8 mouse cellular contexts compared by ENCODE assay signal in genomic region chr2:118700179-118701062, GRCm38 (mm10). TPM values are rescaled to one million over a fixed set of nuclear protein-coding genes. Genes with fewer than 3 reads are reported as not detected.
A peak's percentile ranks its signal among the peaks of the same experiment; 100 is the strongest.
DNase-seq lines count a peak whose midpoint lies in the region; ATAC-seq and TF ChIP-seq lines count a peak whose summit lies in the region.

No protein-coding gene starts in this region.

- peak overlapping the region; percentile 52 for H3K4me2 ChIP-seq in forebrain, embryonic 13.5 days
- H3K4me2 ChIP-seq in lung, embryonic 16.5 days (ENCODE audit: low read depth, low read length) = peak overlapping the region; percentile 37

- peak; percentile 70 for DNase-seq in ES-E14 (ENCODE audit: low read depth, low spot score)
- peak; percentile 61 for DNase-seq in c-Kit-positive CD71-positive TER-119-negative erythroid progenitor cells, embryonic 14.5 days (ENCODE audit: low read depth)
- peak; percentile 90 to 94 for DNase-seq in heart, postnatal 14 days
- peak; percentile 80 to 94 for DNase-seq in kidney, postnatal 36 days
- peak; percentile 82 for DNase-seq in thymus, adult 2 months

- H3K4me1 ChIP-seq in ES-E14 (ENCODE audit: control insufficient read depth in 2 of 2, insufficient read depth in 2 of 2, low read length in 2 of 2, poor library complexity in 1 of 2) = peaks cover 2 to 11% of the 10 kb centered on the region in 2 experiments; a peak in 2 of 4 replicates
- H3K4me1 ChIP-seq in forebrain, embryonic 13.5 days = peaks cover 35% of the 10 kb centered on the region
- H3K4me1 ChIP-seq in lung, embryonic 16.5 days (replicated peaks; ENCODE audit: control insufficient read depth, insufficient read depth, low read length) = peaks cover 44% of the 10 kb centered on the region
- H3K4me1 ChIP-seq in olfactory bulb, adult 2 months (ENCODE audit: control insufficient read depth, insufficient read depth, low read length) = peaks cover 57% of the 10 kb centered on the region
- peaks cover 52% of the 10 kb centered on the region for H3K4me1 ChIP-seq in thymus, adult 2 months (replicated peaks; ENCODE audit: control insufficient read depth, insufficient read depth, low read length)

- no peaks in the 10 kb centered on the region for H3K9me3 ChIP-seq in ES-E14 (ENCODE audit: control insufficient read depth, insufficient read depth, low read depth, low read length)
- H3K9me3 ChIP-seq in forebrain, embryonic 13.5 days (replicated peaks) = no peaks in the 10 kb centered on the region
- H3K9me3 ChIP-seq in lung, embryonic 16.5 days (ENCODE audit: control insufficient read depth, low read length) = no peaks in the 10 kb centered on the region

- H3K36me3 ChIP-seq in ES-E14 (ENCODE audit: control insufficient read depth, insufficient read depth, low read length, poor library complexity, severe bottlenecking) = no peaks in the 10 kb centered on the region
- no peaks in the 10 kb centered on the region for H3K36me3 ChIP-seq in forebrain, embryonic 13.5 days (ENCODE audit: poor library complexity, severe bottlenecking)
- no peaks in the 10 kb centered on the region for H3K36me3 ChIP-seq in lung, embryonic 16.5 days (ENCODE audit: control insufficient read depth, insufficient read depth, low read length)
- H3K36me3 ChIP-seq in thymus, adult 2 months (ENCODE audit: control insufficient read depth, insufficient read depth, low read length) = no peaks in the 10 kb centered on the region

- in situ Hi-C loops in ES-E14 (cut with MboI; ENCODE audit: low sequenced_read_pairs in 2 of 2, unreplicated experiment in 2 of 2) = loop anchor here in 1 of 2 experiments (5.0 kb wide), 1 partner anchor 192 kb away; no protein-coding TSS in a partner anchor

- no peak for TF ChIP-seq POLR2A in olfactory bulb, adult 2 months (IDR thresholded peaks at IDR 0.05; ENCODE audit: insufficient read depth, low read depth, low read length)
- no peak for TF ChIP-seq POLR2A in thymus, adult 2 months (IDR thresholded peaks at IDR 0.05; ENCODE audit: control insufficient read depth, extremely low read depth, insufficient read depth, low read length, poor library complexity)

- no peak for ATAC-seq in forebrain, embryonic 13.5 days
- ATAC-seq in lung, embryonic 16.5 days (ENCODE audit: low read depth) = peak; percentile 53

- TF ChIP-seq CTCF in olfactory bulb, adult 2 months (IDR thresholded peaks at IDR 0.05; ENCODE audit: insufficient read depth, low read depth, low read length) = peak; percentile 93
- peak; percentile 88 for TF ChIP-seq CTCF in thymus, adult 2 months (IDR thresholded peaks at IDR 0.05; ENCODE audit: borderline replicate concordance, control insufficient read depth, extremely low read depth, insufficient read depth, low read length, poor library complexity)

- WGBS in forebrain, embryonic 13.5 days = under 1% methylated on average over 32 of the region's 32 CpGs
- WGBS in lung, embryonic 16.5 days = 4% methylated on average over 32 of the region's 32 CpGs
- 5% methylated on average over 32 of the region's 32 CpGs for WGBS in olfactory bulb, adult 2 months
- WGBS in thymus, adult 2 months = 7% methylated on average over 32 of the region's 32 CpGs

- H3K27ac ChIP-seq in ES-E14 (ENCODE audit: insufficient read depth, low read depth, low read length, poor library complexity, severe bottlenecking) = no peak overlapping the region
- no peak overlapping the region for H3K27ac ChIP-seq in forebrain, embryonic 13.5 days
- no peak overlapping the region for H3K27ac ChIP-seq in lung, embryonic 16.5 days (ENCODE audit: low read length)
- no peak overlapping the region for H3K27ac ChIP-seq in olfactory bulb, adult 2 months (ENCODE audit: insufficient read depth, low read depth, low read length)
- no peak overlapping the region for H3K27ac ChIP-seq in thymus, adult 2 months (ENCODE audit: control insufficient read depth, insufficient read depth, low read length)

- H3K4me3 ChIP-seq in ES-E14 (ENCODE audit: insufficient read depth in 1 of 2, low read depth in 1 of 2, low read length in 2 of 2, poor library complexity in 1 of 2, severe bottlenecking in 1 of 2) = no peak overlapping the region
- peak overlapping the region; percentile 21 for H3K4me3 ChIP-seq in forebrain, embryonic 13.5 days
- peak overlapping the region; percentile 15 for H3K4me3 ChIP-seq in lung, embryonic 16.5 days (ENCODE audit: low read length)
- H3K4me3 ChIP-seq in olfactory bulb, adult 2 months (ENCODE audit: insufficient read depth, low read depth, low read length) = peak overlapping the region; percentile 29
- peak overlapping the region; percentile 25; the same call in 1 of the 2 replicates for H3K4me3 ChIP-seq in thymus, adult 2 months (ENCODE audit: control insufficient read depth, insufficient read depth, low read length)

- no peak overlapping the region for H3K9ac ChIP-seq in ES-E14 (ENCODE audit: insufficient read depth, low read depth, low read length, poor library complexity, severe bottlenecking)
- no peak overlapping the region for H3K9ac ChIP-seq in forebrain, embryonic 13.5 days
- H3K9ac ChIP-seq in lung, embryonic 16.5 days (ENCODE audit: low read length) = no peak overlapping the region

- H3K27me3 ChIP-seq in forebrain, embryonic 13.5 days = peaks cover 91% of the 10 kb centered on the region
- H3K27me3 ChIP-seq in lung, embryonic 16.5 days (ENCODE audit: control insufficient read depth, insufficient read depth, low read depth, low read length) = peaks cover 62% of the 10 kb centered on the region
- peaks cover 32% of the 10 kb centered on the region for H3K27me3 ChIP-seq in thymus, adult 2 months (ENCODE audit: control insufficient read depth, insufficient read depth, low read length)

- intact Hi-C loops in heart, postnatal 14 days (cut with DNase I) = loop anchor here (1.0 to 5.0 kb wide), 2 partner anchors 42 to 183 kb away; no protein-coding TSS in a partner anchor

TF ChIP-seq in ES-E14, 5 proteins besides CTCF, POLR2A, EP300 and RAD21:
- peak; percentile 40; the same call in 1 of the 2 replicates for TF ChIP-seq ZC3H11A (IDR thresholded peaks at IDR 0.05; ENCODE audit: borderline replicate concordance, low read depth, low read length)
- TF ChIP-seq HCFC1 (IDR thresholded peaks at IDR 0.05; ENCODE audit: borderline replicate concordance, insufficient read depth, low read length) = no peak

RNA-seq across cellular contexts. Expression of gene Ankrd63, which starts 3.3 kb away (rescaled TPM):
- total RNA-seq in ES-E14 (2012; rRNA removed) = 0.05 TPM in 1 of 2 replicates, not detected in the other
- polyA plus RNA-seq in forebrain, embryonic 13.5 days (2015; fragmentation: Nextera tagmentation; extraction: Ambion mirVana) = 0.06 and 0.17 TPM in 2 replicates
- 1 to 10 TPM; 1.7 to 2.8 TPM for total RNA-seq in heart, postnatal 14 days (2021)
- 0.06 and 0.11 TPM in 2 replicates for polyA plus RNA-seq in lung, embryonic 16.5 days (2015; fragmentation: Nextera tagmentation; extraction: Ambion mirVana)
- not detected in 2 replicates for polyA plus RNA-seq in olfactory bulb, adult 2 months (2012; ENCODE audit: insufficient read depth, insufficient read length, low replicate concordance, missing spikeins)
- polyA plus RNA-seq in thymus, adult 2 months (2012; rRNA removed) = 0.20 and 0.27 TPM in 2 replicates

RNA-seq across cellular contexts. Expression of gene Plcb2, which starts 27.8 kb away (rescaled TPM):
- 0.09 TPM in 1 of 2 replicates, not detected in the other for total RNA-seq in ES-E14 (2012; rRNA removed)
- polyA plus RNA-seq in forebrain, embryonic 13.5 days (2015; fragmentation: Nextera tagmentation; extraction: Ambion mirVana) = 0.17 and 0.43 TPM in 2 replicates
- 1 to 10 TPM; 2.4 to 2.7 TPM for total RNA-seq in heart, postnatal 14 days (2021)
- 1.6 and 1.8 TPM in 2 replicates for polyA plus RNA-seq in lung, embryonic 16.5 days (2015; fragmentation: Nextera tagmentation; extraction: Ambion mirVana)
- polyA plus RNA-seq in olfactory bulb, adult 2 months (2012; ENCODE audit: insufficient read depth, insufficient read length, low replicate concordance, missing spikeins) = not detected in 2 replicates
- polyA plus RNA-seq in thymus, adult 2 months (2012; rRNA removed) = 79.9 and 94.4 TPM in 2 replicates

RNA-seq across cellular contexts. Expression of gene Pak6, which starts 37.3 kb away (rescaled TPM):
- total RNA-seq in ES-E14 (2012; rRNA removed) = 0.85 and 3.1 TPM in 2 replicates
- polyA plus RNA-seq in forebrain, embryonic 13.5 days (2015; fragmentation: Nextera tagmentation; extraction: Ambion mirVana) = 9.0 and 12.6 TPM in 2 replicates
- 10 to 100 TPM in 1 of 2 experiments, 1 to 10 TPM in 1; 7.8 to 10.9 TPM for total RNA-seq in heart, postnatal 14 days (2021)
- polyA plus RNA-seq in lung, embryonic 16.5 days (2015; fragmentation: Nextera tagmentation; extraction: Ambion mirVana) = 2.2 and 3.9 TPM in 2 replicates
- not detected in 2 replicates for polyA plus RNA-seq in olfactory bulb, adult 2 months (2012; ENCODE audit: insufficient read depth, insufficient read length, low replicate concordance, missing spikeins)
- 4.3 and 4.7 TPM in 2 replicates for polyA plus RNA-seq in thymus, adult 2 months (2012; rRNA removed)

RNA-seq across cellular contexts. Expression of gene Inafm2, which starts 45.1 kb away (rescaled TPM):
- 2.2 and 2.7 TPM in 2 replicates for total RNA-seq in ES-E14 (2012; rRNA removed)
- 26.3 and 27.0 TPM in 2 replicates for polyA plus RNA-seq in forebrain, embryonic 13.5 days (2015; fragmentation: Nextera tagmentation; extraction: Ambion mirVana)
- total RNA-seq in heart, postnatal 14 days (2021) = 10 to 100 TPM; 36.2 to 38.6 TPM
- polyA plus RNA-seq in lung, embryonic 16.5 days (2015; fragmentation: Nextera tagmentation; extraction: Ambion mirVana) = 18.7 and 20.5 TPM in 2 replicates
- polyA plus RNA-seq in olfactory bulb, adult 2 months (2012; ENCODE audit: insufficient read depth, insufficient read length, low replicate concordance, missing spikeins) = not detected in 2 replicates
- 18.9 and 25.7 TPM in 2 replicates for polyA plus RNA-seq in thymus, adult 2 months (2012; rRNA removed)

Comparison
In these comparisons a context has a peak if more than half of its experiments do, and no peak if none do; other contexts are left out.
1. H3K4me3 ChIP-seq: peak in forebrain, embryonic 13.5 days (single experiment), lung, embryonic 16.5 days (single experiment), olfactory bulb, adult 2 months (single experiment) and thymus, adult 2 months (single experiment); none in ES-E14 (0 of 2).
2. RNA of gene Plcb2, which starts 27.8 kb away (polyA plus RNA-seq): not detected in olfactory bulb, adult 2 months and 79.9 to 94.4 TPM in thymus, adult 2 months; 1.6 to 1.8 TPM in lung, embryonic 16.5 days and 0.17 to 0.43 TPM in forebrain, embryonic 13.5 days; every median in the first group is over 10 times any median in the second.
3. Peak in every context shown above with its lines, with median percentiles within 50 percentile points of each other: DNase-seq.